Mouse (Mus musculus) left cerebral cortex, adult 2 months (tissue): ENCODE data around the gene Scn2b. TPM values are rescaled to one million over a fixed set of nuclear protein-coding genes. Genes with fewer than 3 reads are reported as not detected.

Experiments
- DNase-seq, 2 experiments: peaks; one replicate each; pipeline ENCODE4 v3.0.0; 2021 to 2022; ENCODE audit warnings: low spot score in 2 of 2, mixed read lengths in 1 of 2; ENCODE audit errors: extremely low spot score in 1 of 2
- H3K27ac ChIP-seq: fragments of 200-600 bp; 2 replicates; pipeline ENCODE4 v1.8.1; 2022
- H3K4me3 ChIP-seq: fragments of 200-600 bp; 2 replicates; pipeline ENCODE4 v1.8.1; 2022
- CTCF ChIP-seq: fragments of 200-600 bp; IDR thresholded peaks from 2 replicates; pipeline ENCODE4 v1.8.1; 2022; ENCODE audit warnings: antibody characterized with exemption, mild to moderate bottlenecking, moderate library complexity
- intact Hi-C: fragments of 180-260 bp; cut with DNase I; formaldehyde crosslinking; loops from one replicate; pipeline ENCODE4 v1.15.1; 2025
- total RNA-seq, 2 experiments: library from RNA; stranded (reverse); gene quantifications; 2 replicates each; pipeline ENCODE4 v1.2.3; 2021

Scn2b gene
- total RNA-seq, 2 experiments from 2014 or later: 238 to 254 TPM

GRCm38 (mm10) chr9:45121001-45121400 lies 3.4 kb downstream of the Scn2b start:
- Histone ChIP-seq H3K27ac (peak overlapping the region; percentile 68), H3K4me3 (peak overlapping the region; percentile 14)
- no peak for TF ChIP-seq CTCF
- intact Hi-C loops: loop anchor here (5.0 kb wide), 1 partner anchor 239 kb away; the partner anchor contains the start of gene Kmt2a
- no peak for DNase-seq

- peak overlapping the region; percentile 68 for H3K27ac ChIP-seq
- peak overlapping the region; percentile 39 for H3K4me3 ChIP-seq
- TF ChIP-seq CTCF: peak; percentile 84
- intact Hi-C loops: loop anchor here (1.0 to 5.0 kb wide), 2 partner anchors 17 to 239 kb away; partner anchors contain the start of genes Kmt2a and Scn4b
- DNase-seq: peak; percentile 73 to 78
Observed at GRCm38 (mm10) chr9:45121769-45122168, 4.2 kb downstream of the Scn2b start.

GRCm38 (mm10) chr9:45122209-45122761 lies 4.7 kb downstream of the Scn2b start:
- TF ChIP-seq CTCF: no peak
- peak overlapping the region; percentile 68 for H3K27ac ChIP-seq
- intact Hi-C loops: loop anchor here (1.0 to 5.0 kb wide), 2 partner anchors 16 to 240 kb away; partner anchors contain the start of genes Kmt2a and Scn4b
- peak; percentile 67 to 79 for DNase-seq
- H3K4me3 ChIP-seq: peak overlapping the region; percentile 39

- H3K4me3 ChIP-seq: no peak overlapping the region
- TF ChIP-seq CTCF: no peak
- no peak overlapping the region for H3K27ac ChIP-seq
- intact Hi-C loops: no loop called here
- no peak for DNase-seq
Observed at GRCm38 (mm10) chr9:45125211-45125610, 7.6 kb downstream of the Scn2b start.

GRCm38 (mm10) chr9:45126941-45127340 lies 9.4 kb downstream of the Scn2b start:
- Histone ChIP-seq H3K27ac (no peak overlapping the region), H3K4me3 (no peak overlapping the region)
- no peak for DNase-seq
- intact Hi-C loops: no loop called here
- no peak for TF ChIP-seq CTCF

- DNase-seq: no peak
- no peak overlapping the region for H3K27ac ChIP-seq
- intact Hi-C loops: no loop called here
- TF ChIP-seq CTCF: no peak
- H3K4me3 ChIP-seq: no peak overlapping the region
Observed at GRCm38 (mm10) chr9:45130119-45130518, 12.5 kb downstream of the Scn2b start.

- H3K27ac ChIP-seq: no peak overlapping the region
- no peak overlapping the region for H3K4me3 ChIP-seq
- peak; percentile 55 for TF ChIP-seq CTCF
- DNase-seq: no peak
- intact Hi-C loops: no loop called here
Observed at GRCm38 (mm10) chr9:45133484-45134310, 16.1 kb downstream of the Scn2b start.

GRCm38 (mm10) chr9:45136442-45137169 lies 19.0 kb downstream of the Scn2b start:
- no peak overlapping the region for H3K4me3 ChIP-seq
- H3K27ac ChIP-seq: no peak overlapping the region
- no peak for TF ChIP-seq CTCF
- no peak for DNase-seq
- intact Hi-C loops: no loop called here

- DNase-seq: peak; percentile 45 to 54
- intact Hi-C loops: loop anchor here (1.0 kb wide), 1 partner anchor 16 kb away; no protein-coding TSS in a partner anchor
Observed at GRCm38 (mm10) chr9:45138191-45139032, 20.8 kb downstream of the Scn2b start, which contains the start of gene Scn4b. TSS of gene Scn4b (plus strand) at chr9:45138395.

GRCm38 (mm10) chr9:45139082-45139481 lies 21.5 kb downstream of the Scn2b start:
- H3K4me3 ChIP-seq: peak overlapping the region; percentile 60
- peak overlapping the region; percentile 74 for H3K27ac ChIP-seq
- no peak for DNase-seq
- intact Hi-C loops: no loop called here
- no peak for TF ChIP-seq CTCF

More at GRCm38 (mm10) chr9:45138191-45139032, 20.8 kb downstream of the Scn2b start, which contains the start of gene Scn4b:
- peak within 1 kb of the TSS; percentile 74 for H3K27ac ChIP-seq
- H3K4me3 ChIP-seq: peak within 1 kb of the TSS; percentile 60
- TF ChIP-seq CTCF: no peak

- H3K4me3 ChIP-seq: no peak overlapping the region
- intact Hi-C loops: loop anchor here (10.0 kb wide), 1 partner anchor 326 kb away; no protein-coding TSS in a partner anchor
- DNase-seq: no peak
- no peak overlapping the region for H3K27ac ChIP-seq
- no peak for TF ChIP-seq CTCF
Observed at GRCm38 (mm10) chr9:45140945-45141344, 23.4 kb downstream of the Scn2b start.
